In genomic region chrX:38634801-38635637, GRCm38 (mm10) we compare ENCODE assay signal across 8 mouse cellular contexts. TPM values are rescaled to one million over a fixed set of nuclear protein-coding genes. Genes with fewer than 3 reads are reported as not detected.
A peak's percentile ranks its signal among the peaks of the same experiment; 100 is the strongest.
DNase-seq lines count a peak whose midpoint lies in the region; ATAC-seq lines count a peak whose summit lies in the region.

Gene C1galt1c1, minus strand, starts transcription at chrX:38635087.

- peak within 1 kb of the TSS; percentile 96 for H3K27ac ChIP-seq in brown adipose tissue, adult 24 weeks (replicated peaks; ENCODE audit: low read depth, low read length)
- peak within 1 kb of the TSS; percentile 92 for H3K27ac ChIP-seq in heart, embryonic 13.5 days (replicated peaks)
- peak within 1 kb of the TSS; percentile 77 for H3K27ac ChIP-seq in liver, embryonic 12.5 days
- H3K27ac ChIP-seq in stomach, embryonic 15.5 days = peak within 1 kb of the TSS; percentile 91

- H3K4me3 ChIP-seq in brown adipose tissue, adult 24 weeks (ENCODE audit: insufficient read depth, low read depth, low read length) = peak within 1 kb of the TSS; percentile 94
- peak within 1 kb of the TSS; percentile 58 for H3K4me3 ChIP-seq in heart, embryonic 13.5 days
- H3K4me3 ChIP-seq in liver, embryonic 12.5 days = peak within 1 kb of the TSS; percentile 68
- H3K4me3 ChIP-seq in stomach, embryonic 15.5 days (replicated peaks) = peak within 1 kb of the TSS; percentile 59

- ATAC-seq in heart, embryonic 13.5 days (ENCODE audit: extremely low read depth, insufficient number of reproducible peaks, low FRiP score, low TSS enrichment) = peak; percentile 98
- ATAC-seq in liver, embryonic 12.5 days = peak; percentile 99
- ATAC-seq in stomach, embryonic 15.5 days (ENCODE audit: insufficient read depth, low FRiP score, low read depth) = peak; percentile 99

- H3K27me3 ChIP-seq in heart, embryonic 13.5 days (replicated peaks) = no peaks in the 10 kb centered on the region
- no peaks in the 10 kb centered on the region for H3K27me3 ChIP-seq in liver, embryonic 12.5 days (replicated peaks)
- no peaks in the 10 kb centered on the region for H3K27me3 ChIP-seq in stomach, embryonic 15.5 days (replicated peaks)

- no peaks in the 10 kb centered on the region for H3K9me3 ChIP-seq in heart, embryonic 13.5 days
- H3K9me3 ChIP-seq in liver, embryonic 12.5 days (replicated peaks) = no peaks in the 10 kb centered on the region
- H3K9me3 ChIP-seq in stomach, embryonic 15.5 days = no peaks in the 10 kb centered on the region

- H3K36me3 ChIP-seq in heart, embryonic 13.5 days = peaks cover 5% of the 10 kb centered on the region
- peaks cover 4% of the 10 kb centered on the region; the same call in 1 of the 2 replicates for H3K36me3 ChIP-seq in liver, embryonic 12.5 days
- no peaks in the 10 kb centered on the region for H3K36me3 ChIP-seq in stomach, embryonic 15.5 days

- H3K4me1 ChIP-seq in brown adipose tissue, adult 24 weeks (ENCODE audit: control insufficient read depth, insufficient read depth, insufficient read length, low read length) = no peaks in the 10 kb centered on the region
- peaks cover 8% of the 10 kb centered on the region for H3K4me1 ChIP-seq in heart, embryonic 13.5 days
- H3K4me1 ChIP-seq in liver, embryonic 12.5 days = peaks cover 11% of the 10 kb centered on the region
- no peaks in the 10 kb centered on the region for H3K4me1 ChIP-seq in stomach, embryonic 15.5 days

- WGBS in heart, embryonic 13.5 days = 12% methylated on average over 34 of the region's 43 CpGs
- 14% methylated on average over 28 of the region's 43 CpGs for WGBS in liver, embryonic 12.5 days (ENCODE audit: insufficient replicate concordance)
- WGBS in stomach, embryonic 15.5 days = 25% methylated on average over 39 of the region's 43 CpGs

- peak within 1 kb of the TSS; percentile 63 for H3K4me2 ChIP-seq in heart, embryonic 13.5 days
- H3K4me2 ChIP-seq in liver, embryonic 12.5 days = peak within 1 kb of the TSS; percentile 65
- peak within 1 kb of the TSS; percentile 47 for H3K4me2 ChIP-seq in stomach, embryonic 15.5 days

- DNase-seq in CD4-positive, CD25-positive, alpha-beta regulatory T cell, adult 2 months (ENCODE audit: low read depth, low spot score) = peak; percentile 95
- DNase-seq in fat pad, adult 2 months (ENCODE audit: extremely low read depth, low read depth, low spot score) = peak; percentile 39
- DNase-seq in kidney, postnatal 10 days = peak; percentile 94
- DNase-seq in natural killer cell, adult 2 months (ENCODE audit: low spot score in 2 of 2) = peak; percentile 83 to 89

- peak within 1 kb of the TSS; percentile 81 for H3K9ac ChIP-seq in heart, embryonic 13.5 days
- peak within 1 kb of the TSS; percentile 73 for H3K9ac ChIP-seq in liver, embryonic 12.5 days
- H3K9ac ChIP-seq in stomach, embryonic 15.5 days = peak within 1 kb of the TSS; percentile 32

RNA-seq across cellular contexts. Expression of gene C1galt1c1, which starts in this region (rescaled TPM):
- polyA plus RNA-seq in brown adipose tissue, adult 24 weeks (2012; ENCODE audit: insufficient read depth, insufficient read length, missing spikeins) = 18.8 and 24.8 TPM in 2 replicates
- polyA plus RNA-seq in heart, embryonic 13.5 days (2015; fragmentation: Nextera tagmentation; extraction: Ambion mirVana) = 24.3 and 29.4 TPM in 2 replicates
- polyA plus RNA-seq in liver, embryonic 12.5 days (2016; fragmentation: Nextera tagmentation; extraction: Ambion mirVana) = 11.1 and 13.1 TPM in 2 replicates
- 44.4 and 44.7 TPM in 2 replicates for polyA plus RNA-seq in stomach, embryonic 15.5 days (2015; fragmentation: Nextera tagmentation; extraction: Ambion mirVana)

Comparison
In these comparisons a context has a peak if more than half of its experiments do, and no peak if none do; other contexts are left out.
1. Peak in every context shown above with its lines: DNase-seq, ATAC-seq, H3K4me3 ChIP-seq and H3K27ac ChIP-seq.
2. DNase-seq: peak in every context shown above with its lines; median percentile 95 in CD4-positive, CD25-positive, alpha-beta regulatory T cell, adult 2 months; 94 in kidney, postnatal 10 days; 86 in natural killer cell, adult 2 months; 39 in fat pad, adult 2 months.